13 mouse cellular contexts compared by ENCODE assay signal in the genomic region with DNA sequence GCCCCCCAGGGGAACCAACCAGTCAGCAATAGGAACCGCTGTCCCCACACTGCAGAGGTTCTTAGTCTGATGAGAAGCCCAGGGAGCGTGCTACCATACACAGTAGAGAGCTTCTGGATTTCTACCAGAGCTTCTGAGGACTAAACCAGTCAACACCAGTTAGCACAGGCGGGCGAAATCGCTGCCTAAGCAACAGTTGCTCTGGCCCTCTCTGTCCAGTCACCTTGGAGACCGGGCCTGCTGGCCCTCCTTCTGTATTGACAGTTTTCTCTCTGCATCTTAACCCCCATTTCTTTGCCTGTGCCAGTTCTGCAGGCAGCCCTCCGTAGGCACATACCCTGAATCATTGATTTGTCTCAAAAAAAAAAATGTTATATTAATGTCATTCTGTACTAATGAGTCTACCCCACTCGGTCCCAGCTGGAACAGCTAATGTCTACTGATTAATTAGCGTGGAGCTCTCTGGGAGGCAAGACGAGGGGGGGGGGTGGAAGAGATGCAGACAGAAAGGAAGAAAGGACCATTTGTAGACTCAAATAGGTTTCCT. TPM values are rescaled to one million over a fixed set of nuclear protein-coding genes. Genes with fewer than 3 reads are reported as not detected.
DNase-seq lines count a peak whose midpoint lies in the region; ATAC-seq lines count a peak whose summit lies in the region.
"Had no signal": no experiment of that assay in that cellular context is flagged by ENCODE, and none has a peak within 500 bp of the region (broad histone marks: within the 10 kb centered on the region; RNA-seq: fewer than 3 reads in every experiment).

No protein-coding gene starts in this region.

- ATAC-seq in hindbrain, embryonic 14.5 days (ENCODE audit: low FRiP score) = peak; percentile 43; the same call in 1 of the 2 replicates

- H3K4me1 ChIP-seq in hindbrain, embryonic 14.5 days (replicated peaks; ENCODE audit: control insufficient read depth, insufficient read depth, low read length) = peaks cover 13% of the 10 kb centered on the region; the same call in 1 of the 2 replicates
- H3K4me1 ChIP-seq: embryonic facial prominence, embryonic 15.5 days; lung, embryonic 15.5 days had no signal

- H3K36me3 ChIP-seq in hindbrain, embryonic 14.5 days (replicated peaks; ENCODE audit: control insufficient read depth, insufficient read depth) = no peaks in the 10 kb centered on the region
- H3K36me3 ChIP-seq: embryonic facial prominence, embryonic 15.5 days; G1E; lung, embryonic 15.5 days had no signal

- intact Hi-C loops in heart, postnatal 36 days (cut with DNase I) = no loop called here

- peak; percentile 44 to 67 for DNase-seq in right cerebral cortex, postnatal 10 days (ENCODE audit: low spot score in 2 of 2)
- DNase-seq in right cerebral cortex, postnatal 36 days (ENCODE audit: low spot score in 2 of 2) = no peak
- DNase-seq in hindbrain, embryonic 14.5 days (ENCODE audit: low spot score) = peak; percentile 67
- peak; percentile 43 to 63 for DNase-seq in layer of hippocampus, adult 8-10 months (ENCODE audit: low spot score in 2 of 2)
- peak; percentile 77 for DNase-seq in retina, postnatal 1 day
- DNase-seq in heart, postnatal 36 days = no peak
- DNase-seq in B cell, adult 2 months = no peak
- DNase-seq: adrenal gland, adult 8-10 months; cerebellum, adult 9-10 months had no signal

- H3K4me3 ChIP-seq in hindbrain, embryonic 14.5 days (replicated peaks; ENCODE audit: low read length) = no peak overlapping the region
- H3K4me3 ChIP-seq: embryonic facial prominence, embryonic 15.5 days; lung, embryonic 15.5 days; myocyte had no signal

- no peak overlapping the region for H3K9ac ChIP-seq in hindbrain, embryonic 14.5 days
- H3K9ac ChIP-seq: embryonic facial prominence, embryonic 15.5 days; lung, embryonic 15.5 days had no signal

- WGBS in hindbrain, embryonic 14.5 days = 37% methylated on average over 10 of the region's 10 CpGs

- no peak overlapping the region for H3K4me2 ChIP-seq in hindbrain, embryonic 14.5 days (replicated peaks)
- H3K4me2 ChIP-seq: embryonic facial prominence, embryonic 15.5 days; lung, embryonic 15.5 days had no signal

- peak overlapping the region; percentile 60 for H3K27ac ChIP-seq in hindbrain, embryonic 14.5 days
- H3K27ac ChIP-seq: embryonic facial prominence, embryonic 15.5 days; lung, embryonic 15.5 days had no signal

- H3K27me3 ChIP-seq in hindbrain, embryonic 14.5 days (ENCODE audit: control insufficient read depth, insufficient read depth, low read length) = no peaks in the 10 kb centered on the region
- H3K27me3 ChIP-seq: embryonic facial prominence, embryonic 15.5 days; lung, embryonic 15.5 days had no signal

- H3K9me3 ChIP-seq in hindbrain, embryonic 14.5 days (ENCODE audit: control insufficient read depth, low read length) = no peaks in the 10 kb centered on the region
- H3K9me3 ChIP-seq: embryonic facial prominence, embryonic 15.5 days had no signal

RNA-seq across cellular contexts. Expression of a gene that starts 47.7 kb away (rescaled TPM):
- 24.9 and 30.1 TPM in 2 replicates for polyA plus RNA-seq in hindbrain, embryonic 14.5 days (2014; fragmentation: Nextera tagmentation; extraction: Ambion mirVana)
- 100 to 1,000 TPM; 865 to 892 (median 878) TPM for total RNA-seq in layer of hippocampus, adult 8-10 months (2022)
- total RNA-seq in heart, postnatal 36 days (2021) = 1 to 10 TPM; 2.3 to 3.3 TPM
- total RNA-seq: G1E had no signal
- polyA plus RNA-seq: G1E had no signal

RNA-seq across cellular contexts. Expression of a gene that starts 49.8 kb away (rescaled TPM):
- 92.9 and 98.6 TPM in 2 replicates for polyA plus RNA-seq in hindbrain, embryonic 14.5 days (2014; fragmentation: Nextera tagmentation; extraction: Ambion mirVana)
- total RNA-seq in layer of hippocampus, adult 8-10 months (2022) = 10 to 100 TPM; 31.7 to 38.2 (median 33.2) TPM
- total RNA-seq in heart, postnatal 36 days (2021) = 10 to 100 TPM; 18.7 to 21.4 TPM

Comparison
In these comparisons a context has a peak if more than half of its experiments do, and no peak if none do; other contexts are left out.
1. DNase-seq: peak in right cerebral cortex, postnatal 10 days (2 of 2), hindbrain, embryonic 14.5 days (single experiment), layer of hippocampus, adult 8-10 months (2 of 2) and retina, postnatal 1 day (single experiment); none in right cerebral cortex, postnatal 36 days (0 of 2), heart, postnatal 36 days (0 of 2) and B cell, adult 2 months (0 of 2).
2. RNA of a gene that starts 47.7 kb away (total RNA-seq): 865 to 892 TPM in layer of hippocampus, adult 8-10 months; 2.3 to 3.3 TPM in heart, postnatal 36 days; every median in the first group is over 100 times any median in the second.